Mouse (Mus musculus) hindbrain, embryonic 16.5 days (tissue): ENCODE results near the gene Cacna1e. TPM values are rescaled to one million over a fixed set of nuclear protein-coding genes. Genes with fewer than 3 reads are reported as not detected.

Source experiments
- ATAC-seq: fragments of 200-750 bp; cut with Nextera tagmentation; 2 replicates; pipeline ENCODE4 v1.8.0; 2017; ENCODE audit warnings: moderate TSS enrichment, moderate library complexity
- H3K27ac ChIP-seq: fragments of 300-500 bp; sonication (generic); 2 replicates; pipeline ENCODE4 v1.5.1; 2014; ENCODE audit warnings: low read depth, mild to moderate bottlenecking, control low read depth, low read length, moderate library complexity
- H3K27me3 ChIP-seq: fragments of 300-500 bp; sonication (generic); replicated peaks from 2 replicates; pipeline ENCODE4 v1.6.1; 2014; ENCODE audit warnings: low read length; ENCODE audit not compliant: control insufficient read depth, insufficient read depth
- H3K36me3 ChIP-seq: fragments of 300-500 bp; sonication (generic); 2 replicates; pipeline ENCODE4 v1.6.1; 2014; ENCODE audit warnings: mild to moderate bottlenecking, low read length, moderate library complexity, mixed read lengths; ENCODE audit not compliant: control insufficient read depth, insufficient read depth
- H3K4me1 ChIP-seq: fragments of 300-500 bp; sonication (generic); 2 replicates; pipeline ENCODE4 v1.6.1; 2014; ENCODE audit warnings: low read depth, low read length; ENCODE audit not compliant: control insufficient read depth, insufficient read depth
- H3K4me2 ChIP-seq: fragments of 300-500 bp; sonication (generic); 2 replicates; pipeline ENCODE4 v1.6.1; 2014; ENCODE audit warnings: mild to moderate bottlenecking, low read length, control low read depth, moderate library complexity
- H3K4me3 ChIP-seq: fragments of 300-500 bp; sonication (generic); 2 replicates; pipeline ENCODE4 v1.5.1; 2014; ENCODE audit warnings: mild to moderate bottlenecking, low read length, control low read depth, moderate library complexity
- H3K9ac ChIP-seq: fragments of 300-500 bp; sonication (generic); 2 replicates; pipeline ENCODE4 v1.6.1; 2014; ENCODE audit warnings: low read depth, mild to moderate bottlenecking, control low read depth, low read length, moderate library complexity
- H3K9me3 ChIP-seq: fragments of 300-500 bp; sonication (generic); 2 replicates; pipeline ENCODE4 v1.6.1; 2014; ENCODE audit warnings: mild to moderate bottlenecking, low read length, moderate library complexity; ENCODE audit not compliant: control insufficient read depth
- WGBS: fragments of 180-500 bp; shearing (Covaris S2); extraction: QIAGEN DNeasy Blood & Tissue Kit; methylation state at CpG from one replicate; pipeline ENCODE4 v1.1.7; 2014; 5-methylcytosine and 5-hydroxymethylcytosine counted together
- polyA plus RNA-seq: library from polyadenylated mRNA; unstranded; fragments of >200 nt; fragmentation: Nextera tagmentation; extraction: Ambion mirVana; gene quantifications from 2 replicates; pipeline ENCODE4 v1.2.1, GENCODE M21; 2015

Cacna1e gene
- polyA plus RNA-seq, 1 experiment from 2014 or later, result 14.0 TPM

- peaks cover 2% of the 10 kb centered on the region; the same call in 1 of the 2 replicates for H3K27me3 ChIP-seq
- ATAC-seq, result no peak
Measured at GRCm38 (mm10) chr1:154730411-154730961, 153.8 kb downstream of the Cacna1e start.

GRCm38 (mm10) chr1:154729269-154729980 is 154.9 kb downstream of the Cacna1e start:
- peaks cover 2% of the 10 kb centered on the region; the same call in 1 of the 2 replicates for H3K27me3 ChIP-seq
- no peak overlapping the region for H3K27ac ChIP-seq
- no peak for ATAC-seq
- H3K9me3 ChIP-seq, result no peaks in the 10 kb centered on the region
- H3K36me3 ChIP-seq, result no peaks in the 10 kb centered on the region
- peaks cover 5% of the 10 kb centered on the region for H3K4me1 ChIP-seq
- 62% methylated on average over 6 of the region's 6 CpGs for WGBS
- no peak overlapping the region for H3K4me3 ChIP-seq
- H3K9ac ChIP-seq, result no peak overlapping the region
- H3K4me2 ChIP-seq, result no peak overlapping the region

More at GRCm38 (mm10) chr1:154730411-154730961, 153.8 kb downstream of the Cacna1e start:
- Histone ChIP-seq H3K4me1 (peaks cover 5% of the 10 kb centered on the region), H3K9me3 (no peaks in the 10 kb centered on the region), H3K4me3 (no peak overlapping the region), H3K4me2 (no peak overlapping the region), H3K9ac (no peak overlapping the region), H3K36me3 (no peaks in the 10 kb centered on the region), H3K27ac (no peak overlapping the region)
- 52% methylated on average over 7 of the region's 7 CpGs for WGBS

GRCm38 (mm10) chr1:154728682-154729081 is 155.6 kb downstream of the Cacna1e start:
- no peak for ATAC-seq

GRCm38 (mm10) chr1:154727696-154728095 is 156.6 kb downstream of the Cacna1e start:
- Histone ChIP-seq H3K27me3 (peaks cover 2% of the 10 kb centered on the region; the same call in 1 of the 2 replicates), H3K9ac (no peak overlapping the region), H3K4me3 (no peak overlapping the region), H3K9me3 (no peaks in the 10 kb centered on the region), H3K36me3 (no peaks in the 10 kb centered on the region), H3K27ac (no peak overlapping the region), H3K4me1 (peaks cover 9% of the 10 kb centered on the region), H3K4me2 (no peak overlapping the region)
- 88% methylated on average over 8 of the region's 8 CpGs for WGBS
- no peak for ATAC-seq

More at GRCm38 (mm10) chr1:154728682-154729081, 155.6 kb downstream of the Cacna1e start:
- H3K4me3 ChIP-seq, result no peak overlapping the region
- H3K36me3 ChIP-seq, result no peaks in the 10 kb centered on the region
- 37% methylated on average over 5 of the region's 5 CpGs for WGBS
- no peak overlapping the region for H3K27ac ChIP-seq
- H3K27me3 ChIP-seq, result peaks cover 2% of the 10 kb centered on the region; the same call in 1 of the 2 replicates
- no peaks in the 10 kb centered on the region for H3K9me3 ChIP-seq
- no peak overlapping the region for H3K9ac ChIP-seq
- H3K4me1 ChIP-seq, result peaks cover 9% of the 10 kb centered on the region
- H3K4me2 ChIP-seq, result no peak overlapping the region

GRCm38 (mm10) chr1:154726361-154727161 is 157.7 kb downstream of the Cacna1e start:
- peak; percentile 70 for ATAC-seq
- 2% methylated on average over 44 of the region's 45 CpGs for WGBS
- H3K36me3 ChIP-seq, result no peaks in the 10 kb centered on the region
- H3K27me3 ChIP-seq, result peaks cover 2% of the 10 kb centered on the region; the same call in 1 of the 2 replicates
- H3K4me3 ChIP-seq, result peak overlapping the region; percentile 60
- H3K27ac ChIP-seq, result peak overlapping the region; percentile 57
- H3K9me3 ChIP-seq, result no peaks in the 10 kb centered on the region
- peak overlapping the region; percentile 89 for H3K4me2 ChIP-seq
- peaks cover 13% of the 10 kb centered on the region for H3K4me1 ChIP-seq
- H3K9ac ChIP-seq, result peak overlapping the region; percentile 62

- Histone ChIP-seq H3K4me3 (peak overlapping the region; percentile 60), H3K27me3 (peaks cover 2% of the 10 kb centered on the region; the same call in 1 of the 2 replicates), H3K9ac (peak overlapping the region; percentile 62), H3K4me1 (peaks cover 13% of the 10 kb centered on the region), H3K36me3 (no peaks in the 10 kb centered on the region), H3K27ac (peak overlapping the region; percentile 48), H3K9me3 (no peaks in the 10 kb centered on the region), H3K4me2 (peak overlapping the region; percentile 89)
- WGBS, result 18% methylated on average over 35 of the region's 35 CpGs
- ATAC-seq, result no peak; the same call in 1 of the 2 replicates
Measured at GRCm38 (mm10) chr1:154725356-154726320, 158.7 kb downstream of the Cacna1e start.

GRCm38 (mm10) chr1:154723537-154724286 is 160.6 kb downstream of the Cacna1e start:
- peak overlapping the region; percentile 65 for H3K27ac ChIP-seq
- WGBS, result 2% methylated on average over 19 of the region's 19 CpGs
- H3K4me1 ChIP-seq, result peaks cover 13% of the 10 kb centered on the region
- peak overlapping the region; percentile 60 for H3K4me3 ChIP-seq
- H3K9me3 ChIP-seq, result no peaks in the 10 kb centered on the region
- peak overlapping the region; percentile 89 for H3K4me2 ChIP-seq
- H3K36me3 ChIP-seq, result no peaks in the 10 kb centered on the region
- peak; percentile 71 for ATAC-seq
- H3K27me3 ChIP-seq, result peaks cover 2% of the 10 kb centered on the region; the same call in 1 of the 2 replicates
- H3K9ac ChIP-seq, result peak overlapping the region; percentile 69

- Histone ChIP-seq H3K27me3 (peaks cover 2% of the 10 kb centered on the region; the same call in 1 of the 2 replicates), H3K27ac (peak overlapping the region; percentile 65), H3K9me3 (no peaks in the 10 kb centered on the region), H3K4me2 (peak overlapping the region; percentile 89), H3K4me1 (peaks cover 13% of the 10 kb centered on the region), H3K36me3 (no peaks in the 10 kb centered on the region), H3K9ac (peak overlapping the region; percentile 69), H3K4me3 (peak overlapping the region; percentile 60)
- ATAC-seq, result no peak
- WGBS, result 24% methylated on average over 6 of the region's 6 CpGs
Measured at GRCm38 (mm10) chr1:154723078-154723477, 161.2 kb downstream of the Cacna1e start.
